Mouse (Mus musculus) CH12.LX (cell line): Measurements from ENCODE around the gene Spag6. TPM values are rescaled to one million over a fixed set of nuclear protein-coding genes. Genes with fewer than 3 reads are reported as not detected.

Experiments used
- DNase-seq: peaks from one replicate; pipeline ENCODE4 v3.0.0-alpha.2; 2013; ENCODE audit errors: extremely low read depth
- H3K27ac ChIP-seq: 2 replicates; pipeline ENCODE4 v1.5.1; 2012; ENCODE audit warnings: low read depth, mild to moderate bottlenecking, control low read depth, moderate library complexity; ENCODE audit not compliant: insufficient read depth
- H3K27me3 ChIP-seq: replicated peaks from 2 replicates; pipeline ENCODE3; 2012; ENCODE audit warnings: inconsistent platforms
- H3K36me3 ChIP-seq, 2 experiments: replicated peaks in 1 of 2; 2 replicates each; pipeline versions ENCODE3 to v1.6.1; 2012; ENCODE audit warnings: inconsistent platforms in 1 of 2, low read length in 1 of 2, mild to moderate bottlenecking in 1 of 2, mixed read lengths in 1 of 2, moderate library complexity in 1 of 2; ENCODE audit not compliant: control insufficient read depth in 1 of 2, insufficient read depth in 1 of 2
- H3K4me1 ChIP-seq, 2 experiments: 2 replicates each; pipeline ENCODE4 v1.6.1; 2012; ENCODE audit warnings: inconsistent platforms in 1 of 2, moderate library complexity in 1 of 2; ENCODE audit not compliant: insufficient read depth in 2 of 2, control insufficient read depth in 1 of 2
- H3K4me2 ChIP-seq: 2 replicates; pipeline ENCODE4 v1.6.1; 2012; ENCODE audit warnings: low read depth, mild to moderate bottlenecking, control low read depth; ENCODE audit not compliant: poor library complexity, insufficient read depth, severe bottlenecking
- H3K4me3 ChIP-seq, 3 experiments: fragments of 150-350 bp in 1 of 3; sonication (generic) in 1 of 3; replicated peaks in 1 of 3; 2 replicates each; pipeline versions ENCODE3 to v1.5.1; 2011 to 2012; ENCODE audit warnings: low read depth in 2 of 3, low read length in 2 of 3, mild to moderate bottlenecking in 2 of 3, moderate library complexity in 2 of 3, control low read depth in 1 of 3, improper control_type of control experiment in 1 of 3, inconsistent platforms in 1 of 3, mixed read lengths in 1 of 3; ENCODE audit not compliant: poor library complexity in 1 of 3
- H3K79me2 ChIP-seq: replicated peaks from 2 replicates; pipeline ENCODE4 v1.6.1; 2012; ENCODE audit warnings: mild to moderate bottlenecking, moderate library complexity; ENCODE audit not compliant: control insufficient read depth, poor library complexity, insufficient read depth, severe bottlenecking; ENCODE audit errors: extremely low read depth
- H3K9ac ChIP-seq: 2 replicates; pipeline ENCODE4 v1.6.1; 2012; ENCODE audit warnings: low read depth, mild to moderate bottlenecking, control low read depth, moderate library complexity; ENCODE audit not compliant: insufficient read depth
- H3K9me3 ChIP-seq: replicated peaks from 2 replicates; pipeline ENCODE3; 2012; ENCODE audit warnings: low read length, inconsistent platforms, mixed read lengths
- BHLHE40 ChIP-seq: IDR thresholded peaks from 2 replicates; pipeline ENCODE4 v1.6.1; 2011; ENCODE audit warnings: mild to moderate bottlenecking, low read depth, low read length, improper control_type of control experiment
- CHD2 ChIP-seq: IDR thresholded peaks from 2 replicates; pipeline ENCODE4 v1.6.1; 2011; ENCODE audit warnings: low read length, improper control_type of control experiment
- ETS1 ChIP-seq: conservative IDR thresholded peaks from 2 replicates; pipeline ENCODE4 v1.6.1; 2012; ENCODE audit warnings: low read depth, mild to moderate bottlenecking, inconsistent platforms, low read length, improper control_type of control experiment, moderate library complexity
- JUN ChIP-seq: IDR thresholded peaks from 2 replicates; pipeline ENCODE4 v1.6.1; 2011; ENCODE audit warnings: low read depth, mild to moderate bottlenecking, low read length, improper control_type of control experiment, moderate library complexity; ENCODE audit not compliant: insufficient read depth
- JUND ChIP-seq: conservative IDR thresholded peaks from 2 replicates; pipeline ENCODE4 v1.6.1; 2011; ENCODE audit warnings: low read depth, low read length, improper control_type of control experiment
- MEF2A ChIP-seq: IDR thresholded peaks from 2 replicates; pipeline ENCODE4 v1.6.1; 2014; ENCODE audit warnings: low read depth, mild to moderate bottlenecking, inconsistent platforms, low read length, improper control_type of control experiment, borderline replicate concordance
- MYC ChIP-seq: IDR thresholded peaks from 2 replicates; pipeline ENCODE4 v1.6.1; 2011; ENCODE audit warnings: low read depth, mild to moderate bottlenecking, improper control_type of control experiment, low read length
- NELFE ChIP-seq: IDR thresholded peaks from 2 replicates; pipeline ENCODE4 v1.6.1; 2011; ENCODE audit warnings: low read depth, low read length, improper control_type of control experiment
- NRF1 ChIP-seq: IDR thresholded peaks from 2 replicates; pipeline ENCODE4 v1.6.1; 2014; ENCODE audit warnings: low read depth, mild to moderate bottlenecking, inconsistent platforms, low read length, improper control_type of control experiment, moderate library complexity
- PAX5 ChIP-seq: IDR thresholded peaks from 2 replicates; pipeline ENCODE4 v1.6.1; 2012; ENCODE audit warnings: low read length, inconsistent platforms, mixed read lengths
- SIN3A ChIP-seq: IDR thresholded peaks from 2 replicates; pipeline ENCODE4 v1.6.1; 2012; ENCODE audit warnings: low read length, improper control_type of control experiment, inconsistent platforms
- SMC3 ChIP-seq: IDR thresholded peaks from 2 replicates; pipeline ENCODE4 v1.6.1; 2011; ENCODE audit warnings: low read depth, low read length, improper control_type of control experiment
- TBP ChIP-seq: conservative IDR thresholded peaks from 2 replicates; pipeline ENCODE4 v1.6.1; 2011; ENCODE audit warnings: low read depth, low read length, improper control_type of control experiment
- UBTF ChIP-seq: IDR thresholded peaks from 2 replicates; pipeline ENCODE4 v1.6.1; 2012; ENCODE audit warnings: low read depth, mild to moderate bottlenecking, inconsistent platforms, low read length, improper control_type of control experiment, moderate library complexity
- ZMIZ1 ChIP-seq: IDR thresholded peaks from 2 replicates; pipeline ENCODE4 v1.6.1; 2012; ENCODE audit warnings: low read depth, mild to moderate bottlenecking, inconsistent platforms, low read length, improper control_type of control experiment
- ZNF384 ChIP-seq: IDR thresholded peaks from 2 replicates; pipeline ENCODE4 v1.6.1; 2012; ENCODE audit warnings: low read depth, low read length, improper control_type of control experiment, inconsistent platforms
- dilution Hi-C: fragments of 300-500 bp; cut with MboI; formaldehyde crosslinking; loops from 2 replicates; pipeline ENCODE4 v1.14.3; 2020; ENCODE audit warnings: low sequenced_read_pairs; ENCODE audit not compliant: extremely low pct_unique_long_range_greater_than_20kb, extremely low pct_ligation_motif_present
- in situ Hi-C: fragments of 300-500 bp; cut with MboI; formaldehyde crosslinking; loops from 3 replicates; pipeline ENCODE4 v1.14.3; 2019; ENCODE audit warnings: low sequenced_read_pairs, low pct_ligation_motif_present, low pct_unique_long_range_greater_than_20kb, mixed read lengths
- polyA plus RNA-seq: library from polyadenylated mRNA; unstranded; fragments of >175 nt; gene quantifications from 2 replicates; pipeline ENCODE4 v1.2.1, GENCODE M21; 2012; ENCODE audit warnings: low read depth; ENCODE audit not compliant: insufficient read length
- total RNA-seq, 2 experiments: library from RNA; depleted of rRNA; stranded (reverse); fragments of 300-350 nt in 1 of 2; fragments of >200 nt in 1 of 2; gene quantifications; 2 replicates each; pipeline ENCODE4 v1.2.3; 2012 to 2014

The Spag6 gene
- total and polyA plus RNA-seq, 3 experiments, result 0.34 TPM; not detected in 2

DNA sequence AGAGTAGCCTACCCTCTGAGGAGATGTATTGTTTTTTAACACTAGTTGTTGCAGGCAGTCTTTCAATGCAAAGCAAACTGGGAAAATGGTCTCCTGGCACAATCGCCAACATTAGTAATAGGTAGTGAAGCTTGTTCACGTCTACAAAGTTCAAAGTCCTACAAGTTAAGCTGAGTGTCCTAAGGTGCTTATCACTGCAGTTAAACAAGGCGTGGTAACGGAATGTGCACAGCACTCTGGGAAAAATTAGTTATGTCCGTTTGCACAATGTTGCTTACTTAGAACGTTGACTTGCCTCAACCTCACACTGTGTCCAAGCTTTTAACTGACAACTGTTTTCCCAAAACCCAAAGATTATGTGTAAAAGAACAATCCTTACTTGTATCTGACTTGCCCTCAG lies 80.5 kb downstream of the Spag6 start:
- Histone ChIP-seq H3K9ac (no peak overlapping the region), H3K4me3 (no peak overlapping the region), H3K4me1 (no peaks in the 10 kb centered on the region), H3K79me2 (no peaks in the 10 kb centered on the region), H3K27ac (no peak overlapping the region), H3K27me3 (no peaks in the 10 kb centered on the region), H3K4me2 (no peak overlapping the region), H3K9me3 (peaks cover 2% of the 10 kb centered on the region), H3K36me3 (no peaks in the 10 kb centered on the region)
- dilution Hi-C loops (no loop called here), in situ Hi-C loops (no loop called here)
- TF ChIP-seq BHLHE40, result no peak
- no peak for TF ChIP-seq ETS1
- TF ChIP-seq TBP, result no peak
- TF ChIP-seq UBTF, result no peak
- no peak for TF ChIP-seq SIN3A
- TF ChIP-seq PAX5, result no peak
- no peak for TF ChIP-seq MYC
- TF ChIP-seq CHD2, result no peak
- no peak for DNase-seq

- no peak overlapping the region for H3K4me2 ChIP-seq
- in situ Hi-C loops, result no loop called here
- no peaks in the 10 kb centered on the region for H3K36me3 ChIP-seq
- no peak for DNase-seq
- H3K4me3 ChIP-seq, result no peak overlapping the region
- TF ChIP-seq NRF1, result no peak
- no peak for TF ChIP-seq ZNF384
- TF ChIP-seq JUN, result no peak
- no peak for TF ChIP-seq NELFE
- TF ChIP-seq MEF2A, result no peak
- TF ChIP-seq JUND, result no peak
- TF ChIP-seq, all 38 proteins: peak for 0
- Histone ChIP-seq H3K27me3 (no peaks in the 10 kb centered on the region), H3K9me3 (no peaks in the 10 kb centered on the region), H3K27ac (no peak overlapping the region), H3K79me2 (no peaks in the 10 kb centered on the region), H3K4me1 (no peaks in the 10 kb centered on the region), H3K9ac (no peak overlapping the region)
- dilution Hi-C loops, result no loop called here
Measured at GRCm38 (mm10) chr2:18778220-18778619, 84.4 kb downstream of the Spag6 start.

- dilution Hi-C loops, result no loop called here
- Histone ChIP-seq H3K36me3 (no peaks in the 10 kb centered on the region), H3K4me3 (no peak overlapping the region), H3K9me3 (no peaks in the 10 kb centered on the region), H3K27ac (no peak overlapping the region), H3K4me2 (no peak overlapping the region), H3K79me2 (no peaks in the 10 kb centered on the region), H3K4me1 (no peaks in the 10 kb centered on the region), H3K9ac (no peak overlapping the region), H3K27me3 (no peaks in the 10 kb centered on the region)
- DNase-seq, result no peak
- no peak for TF ChIP-seq NELFE
- TF ChIP-seq ZMIZ1, result no peak
- no peak for TF ChIP-seq SMC3
- TF ChIP-seq BHLHE40, result no peak
- no peak for TF ChIP-seq ETS1
- in situ Hi-C loops, result no loop called here
Measured at GRCm38 (mm10) chr2:18779830-18780229, 86.0 kb downstream of the Spag6 start.
